Mouse (Mus musculus) embryonic fibroblast, embryonic 13.5 days (primary cell): ENCODE results near the gene Avpr1a. TPM values are rescaled to one million over a fixed set of nuclear protein-coding genes. Genes with fewer than 3 reads are reported as not detected.
A peak's percentile ranks its signal among the peaks of the same experiment; 100 is the strongest.

Experiments used
- H3K27ac ChIP-seq: 2 replicates; pipeline ENCODE4 v1.5.1; 2012; ENCODE audit warnings: low read length, control low read depth, inconsistent platforms; ENCODE audit not compliant: insufficient read depth
- H3K4me1 ChIP-seq: 2 replicates; pipeline ENCODE4 v1.6.1; 2011; ENCODE audit warnings: low read length; ENCODE audit not compliant: control insufficient read depth, insufficient read depth
- H3K4me3 ChIP-seq: 2 replicates; pipeline ENCODE4 v1.5.1; 2011; ENCODE audit warnings: mild to moderate bottlenecking, control low read depth, low read length; ENCODE audit not compliant: insufficient read depth
- CTCF ChIP-seq: IDR thresholded peaks from 2 replicates; pipeline ENCODE4 v1.5.1; 2011; ENCODE audit warnings: mild to moderate bottlenecking, control low read depth, low read length, moderate library complexity, borderline replicate concordance; ENCODE audit not compliant: insufficient read depth
- POLR2A ChIP-seq: IDR thresholded peaks from 2 replicates; pipeline ENCODE4 v1.6.1; 2011; ENCODE audit warnings: low read depth, mild to moderate bottlenecking, control low read depth, low read length, moderate library complexity
- polyA plus RNA-seq: library from polyadenylated mRNA; stranded (reverse); fragments of >200 nt; gene quantifications from 2 replicates; pipeline ENCODE4 v1.2.4, GENCODE M21; 2011; ENCODE audit warnings: low read depth; ENCODE audit not compliant: missing spikeins, insufficient read length

Avpr1a gene
- polyA plus RNA-seq, 1 experiment = 10.7 TPM

DNA sequence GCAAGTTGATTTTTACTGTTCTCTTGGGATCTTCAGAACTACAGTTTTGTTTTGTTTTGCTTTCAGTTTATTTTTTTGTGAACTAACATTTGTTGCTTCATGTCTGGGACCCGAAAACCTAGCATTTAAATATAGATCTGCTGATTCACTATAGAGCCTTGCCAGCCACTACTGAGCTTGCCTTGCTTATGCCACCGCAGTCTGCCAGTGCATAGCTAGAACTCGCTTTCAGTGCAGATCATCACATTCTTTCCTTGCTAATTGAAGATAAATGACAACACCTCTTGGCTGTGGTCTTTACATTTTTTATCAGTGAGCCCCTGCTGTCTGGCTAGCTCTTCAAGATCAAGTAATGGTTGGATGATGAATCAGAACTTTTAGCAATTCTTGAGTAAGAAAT lies 5.2 kb downstream of the Avpr1a start:
- Histone ChIP-seq H3K4me1 (peaks cover 4% of the 10 kb centered on the region; the same call in 1 of the 2 replicates), H3K27ac (peak overlapping the region; percentile 71), H3K4me3 (no peak overlapping the region)
- TF ChIP-seq CTCF (no peak), POLR2A (no peak)

DNA sequence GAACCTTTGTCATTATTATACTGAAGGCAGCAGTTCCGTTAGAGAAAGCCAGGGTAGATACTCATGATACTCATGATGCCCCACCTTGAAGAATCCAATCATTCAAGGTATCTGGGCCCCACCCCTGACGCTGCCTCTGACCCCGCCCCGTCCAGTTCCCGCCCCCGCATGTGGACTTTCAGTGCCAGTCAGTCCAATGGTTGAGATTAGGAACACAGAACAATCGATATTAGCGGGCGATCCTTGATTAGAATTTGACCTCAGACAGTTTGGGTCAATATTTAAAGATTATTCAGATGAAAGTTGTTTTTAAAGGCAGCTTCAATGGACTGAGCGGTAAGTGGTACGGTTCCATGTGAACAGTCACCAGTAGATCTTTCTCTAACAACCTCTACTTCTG lies 7.5 kb downstream of the Avpr1a start:
- Histone ChIP-seq H3K4me3 (no peak overlapping the region), H3K27ac (no peak overlapping the region), H3K4me1 (peaks cover 4% of the 10 kb centered on the region; the same call in 1 of the 2 replicates)
- TF ChIP-seq CTCF = no peak
- TF ChIP-seq POLR2A = no peak

DNA sequence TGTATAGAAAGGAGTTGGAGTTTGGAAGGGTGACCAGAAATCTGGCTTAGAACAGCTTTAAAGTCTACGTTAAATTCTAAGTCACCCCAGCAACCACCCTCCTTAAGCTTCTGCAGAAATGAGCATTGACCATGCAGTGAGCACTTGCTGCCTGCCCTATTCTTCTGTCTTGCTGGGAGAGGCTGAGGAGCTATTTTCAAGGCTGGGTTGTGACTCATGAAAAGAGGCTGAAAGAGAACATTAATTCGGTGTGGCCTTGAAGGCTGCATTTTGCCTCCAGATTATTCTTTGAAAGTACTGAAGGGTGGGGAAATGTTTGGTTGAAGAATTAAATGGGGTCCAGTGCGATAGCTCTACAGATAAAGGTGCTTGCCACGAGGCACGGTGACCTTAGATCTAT lies 28.5 kb downstream of the Avpr1a start:
- no peak for TF ChIP-seq CTCF
- TF ChIP-seq POLR2A = no peak
- Histone ChIP-seq H3K4me1 (no peaks in the 10 kb centered on the region), H3K4me3 (no peak overlapping the region), H3K27ac (no peak overlapping the region)

DNA sequence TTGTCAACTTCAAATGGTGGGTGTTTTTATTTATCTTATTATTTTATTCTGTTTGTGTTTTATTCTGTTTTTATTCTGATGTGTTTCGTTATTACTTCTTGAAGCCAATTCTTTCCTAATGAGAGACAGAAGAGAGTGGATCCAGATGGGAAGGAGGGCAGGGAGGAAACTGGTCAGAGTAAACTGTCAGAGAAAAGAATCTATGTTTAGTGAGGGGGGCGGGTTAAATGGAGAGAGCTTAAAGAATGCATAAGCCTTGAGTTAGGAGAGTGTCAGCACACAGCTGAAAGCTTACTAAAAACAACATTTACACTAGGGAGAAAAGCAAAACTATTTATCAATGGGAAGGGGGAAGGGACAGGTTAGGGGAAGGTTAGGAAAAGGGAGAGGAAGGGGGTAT lies 50.3 kb downstream of the Avpr1a start:
- Histone ChIP-seq H3K4me3 (no peak overlapping the region), H3K4me1 (no peaks in the 10 kb centered on the region), H3K27ac (no peak overlapping the region)
- no peak for TF ChIP-seq CTCF

DNA sequence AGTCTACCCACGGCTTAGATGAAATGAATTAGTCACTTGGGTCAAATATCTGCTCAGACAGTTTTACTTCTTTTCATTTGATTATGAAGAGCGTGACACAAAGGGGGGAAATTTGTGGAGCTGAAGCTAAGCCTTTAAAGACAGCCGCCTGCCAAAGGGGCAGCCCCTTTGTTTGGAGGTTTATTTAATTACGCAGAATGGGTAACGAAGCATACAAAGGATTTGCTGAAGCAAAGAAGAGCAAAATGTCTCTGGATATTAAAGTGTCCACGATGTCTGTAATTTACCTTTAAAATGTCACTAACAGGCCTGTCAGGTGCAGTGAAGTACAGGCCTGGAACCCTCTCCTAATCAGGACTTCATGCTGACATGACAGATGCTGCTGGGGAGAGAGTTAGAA lies 51.0 kb downstream of the Avpr1a start:
- H3K4me3 ChIP-seq = no peak overlapping the region
- no peak for TF ChIP-seq POLR2A
- TF ChIP-seq CTCF = no peak

More for the DNA sequence above, 51.0 kb downstream of the Avpr1a start:
- Histone ChIP-seq H3K27ac (no peak overlapping the region), H3K4me1 (no peaks in the 10 kb centered on the region)

Other genes starting within 250 kb of the Avpr1a start
- gene Ppm1h, start 230.3 kb downstream of the Avpr1a start, polyA plus RNA-seq = 2.3 and 4.5 TPM in 2 replicates